Mouse (Mus musculus) stomach, embryonic 14.5 days (tissue): ENCODE measurements at regions not wholly inside any gene's neighbourhood (a gene's known extent, or its start where the extent isn't known, plus 50 kb on each side); places are given as distances from the start of the nearest gene placed in this dataset.
"Not testable (repeated sequence)": the region's sequence is repeated elsewhere in the genome, so short reads cannot be mapped to it uniquely, and the experiment has no call there.

Experiments
- ATAC-seq: fragments of 200-750 bp; cut with Nextera tagmentation; 2 replicates; pipeline ENCODE4 v1.8.0; 2017; ENCODE audit warnings: low read depth, moderate TSS enrichment; ENCODE audit not compliant: insufficient number of reproducible peaks, insufficient read depth, low FRiP score
- H3K27ac ChIP-seq: fragments of 300-500 bp; sonication (generic); 2 replicates; pipeline ENCODE4 v1.5.1; 2014; ENCODE audit warnings: mild to moderate bottlenecking, low read length, moderate library complexity, mixed read lengths
- H3K27me3 ChIP-seq: fragments of 300-500 bp; sonication (generic); 2 replicates; pipeline ENCODE4 v1.6.1; 2014; ENCODE audit warnings: low read length, control low read depth, mixed read lengths; ENCODE audit not compliant: control insufficient read depth, insufficient read depth
- H3K36me3 ChIP-seq: fragments of 300-500 bp; sonication (generic); 2 replicates; pipeline ENCODE4 v1.6.1; 2014; ENCODE audit warnings: mild to moderate bottlenecking, control low read depth, low read length, moderate library complexity, mixed read lengths; ENCODE audit not compliant: control insufficient read depth, insufficient read depth
- H3K4me1 ChIP-seq: fragments of 300-500 bp; sonication (generic); 2 replicates; pipeline ENCODE4 v1.6.1; 2014; ENCODE audit warnings: low read length, control low read depth, mixed read lengths; ENCODE audit not compliant: control insufficient read depth, insufficient read depth
- H3K4me2 ChIP-seq: fragments of 300-500 bp; sonication (generic); replicated peaks from 2 replicates; pipeline ENCODE4 v1.6.1; 2014; ENCODE audit warnings: low read depth, low read length, control low read depth
- H3K4me3 ChIP-seq: fragments of 300-500 bp; sonication (generic); 2 replicates; pipeline ENCODE4 v1.5.1; 2014; ENCODE audit warnings: low read depth, low read length, control low read depth
- H3K9ac ChIP-seq: fragments of 300-500 bp; sonication (generic); replicated peaks from 2 replicates; pipeline ENCODE4 v1.6.1; 2014; ENCODE audit warnings: low read depth, mild to moderate bottlenecking, control low read depth, low read length, moderate library complexity, mixed read lengths
- H3K9me3 ChIP-seq: fragments of 300-500 bp; sonication (generic); 2 replicates; pipeline ENCODE4 v1.6.1; 2016; ENCODE audit warnings: low read depth, low read length, control low read depth; ENCODE audit not compliant: control insufficient read depth
- WGBS: fragments of 180-500 bp; shearing (Covaris S2); extraction: QIAGEN DNeasy Blood & Tissue Kit; methylation state at CpG from one replicate; pipeline ENCODE4 v1.1.7; 2014; 5-methylcytosine and 5-hydroxymethylcytosine counted together

- Histone ChIP-seq H3K9me3 (no peaks in the 10 kb centered on the region), H3K27ac (no peak overlapping the region), H3K4me2 (no peak overlapping the region), H3K9ac (no peak overlapping the region), H3K4me1 (no peaks in the 10 kb centered on the region), H3K27me3 (no peaks in the 10 kb centered on the region), H3K4me3 (no peak overlapping the region), H3K36me3 (no peaks in the 10 kb centered on the region)
- no peak for ATAC-seq
- WGBS = 84% methylated on average over 3 of the region's 3 CpGs
Observed at GRCm38 (mm10) chr2:43222721-43223120, 332.4 kb upstream of the Kynu start.

- not testable (repeated sequence) for H3K27ac ChIP-seq, H3K4me1 ChIP-seq, H3K9ac ChIP-seq, H3K27me3 ChIP-seq, H3K4me3 ChIP-seq, H3K36me3 ChIP-seq, H3K4me2 ChIP-seq, H3K9me3 ChIP-seq, ATAC-seq
- 50% methylated on average over 1 of the region's 1 CpGs for WGBS
Observed at GRCm38 (mm10) chr2:43224728-43225127, 330.4 kb upstream of the Kynu start.

- Histone ChIP-seq H3K27me3 (no peaks in the 10 kb centered on the region), H3K4me1 (no peaks in the 10 kb centered on the region), H3K4me2 (no peak overlapping the region), H3K9ac (no peak overlapping the region), H3K9me3 (no peaks in the 10 kb centered on the region), H3K36me3 (no peaks in the 10 kb centered on the region), H3K4me3 (no peak overlapping the region), H3K27ac (no peak overlapping the region)
- WGBS = 66% methylated on average over 3 of the region's 3 CpGs
- ATAC-seq = no peak
Observed at GRCm38 (mm10) chr2:43246786-43247185, 308.3 kb upstream of the Kynu start.

GRCm38 (mm10) chr2:43248671-43249070 is 306.5 kb upstream of the Kynu start:
- WGBS = 53% methylated on average over 2 of the region's 2 CpGs
- H3K4me3 ChIP-seq = no peak overlapping the region
- H3K4me1 ChIP-seq = no peaks in the 10 kb centered on the region
- no peak overlapping the region for H3K27ac ChIP-seq
- H3K36me3 ChIP-seq = no peaks in the 10 kb centered on the region
- ATAC-seq = no peak
- H3K9ac ChIP-seq = no peak overlapping the region
- H3K4me2 ChIP-seq = no peak overlapping the region
- H3K27me3 ChIP-seq = no peaks in the 10 kb centered on the region
- no peaks in the 10 kb centered on the region for H3K9me3 ChIP-seq

- no peaks in the 10 kb centered on the region for H3K27me3 ChIP-seq
- no peak for ATAC-seq
- 70% methylated on average over 3 of the region's 3 CpGs for WGBS
Observed at GRCm38 (mm10) chr2:43254709-43255108, 300.4 kb upstream of the Kynu start.

GRCm38 (mm10) chr2:43270802-43271201 is 284.3 kb upstream of the Kynu start:
- no peak overlapping the region for H3K9ac ChIP-seq
- no peaks in the 10 kb centered on the region for H3K36me3 ChIP-seq
- H3K4me2 ChIP-seq = no peak overlapping the region
- no peaks in the 10 kb centered on the region for H3K4me1 ChIP-seq
- H3K27ac ChIP-seq = no peak overlapping the region
- no peak for ATAC-seq
- WGBS = 87% methylated on average over 1 of the region's 1 CpGs
- H3K9me3 ChIP-seq = no peaks in the 10 kb centered on the region
- no peaks in the 10 kb centered on the region for H3K27me3 ChIP-seq
- no peak overlapping the region for H3K4me3 ChIP-seq

More at GRCm38 (mm10) chr2:43254709-43255108, 300.4 kb upstream of the Kynu start:
- Histone ChIP-seq H3K27ac (no peak overlapping the region), H3K9me3 (no peaks in the 10 kb centered on the region), H3K4me2 (no peak overlapping the region), H3K4me3 (no peak overlapping the region), H3K9ac (no peak overlapping the region), H3K36me3 (no peaks in the 10 kb centered on the region), H3K4me1 (no peaks in the 10 kb centered on the region)

- Histone ChIP-seq H3K27ac (no peak overlapping the region), H3K4me1 (no peaks in the 10 kb centered on the region), H3K9me3 (no peaks in the 10 kb centered on the region), H3K9ac (no peak overlapping the region), H3K27me3 (no peaks in the 10 kb centered on the region), H3K36me3 (no peaks in the 10 kb centered on the region), H3K4me2 (no peak overlapping the region), H3K4me3 (no peak overlapping the region)
- WGBS = 68% methylated on average over 9 of the region's 9 CpGs
- no peak for ATAC-seq
Observed at GRCm38 (mm10) chr2:43272080-43272479, 283.0 kb upstream of the Kynu start.

- WGBS = 77% methylated on average over 2 of the region's 2 CpGs
- Histone ChIP-seq H3K4me2 (no peak overlapping the region), H3K9ac (no peak overlapping the region), H3K27ac (no peak overlapping the region), H3K4me1 (no peaks in the 10 kb centered on the region), H3K36me3 (no peaks in the 10 kb centered on the region), H3K9me3 (no peaks in the 10 kb centered on the region), H3K4me3 (no peak overlapping the region), H3K27me3 (no peaks in the 10 kb centered on the region)
- no peak for ATAC-seq
Observed at GRCm38 (mm10) chr2:43274012-43274411, 281.1 kb upstream of the Kynu start.

- Histone ChIP-seq H3K9ac (no peak overlapping the region), H3K9me3 (no peaks in the 10 kb centered on the region), H3K36me3 (no peaks in the 10 kb centered on the region), H3K27ac (no peak overlapping the region), H3K4me2 (no peak overlapping the region), H3K4me3 (no peak overlapping the region), H3K4me1 (no peaks in the 10 kb centered on the region), H3K27me3 (no peaks in the 10 kb centered on the region)
- ATAC-seq = no peak
- 87% methylated on average over 2 of the region's 2 CpGs for WGBS
Observed at GRCm38 (mm10) chr2:43295801-43296200, 259.3 kb upstream of the Kynu start.
